ENCODE assay signal across 9 mouse cellular contexts in the genomic region with DNA sequence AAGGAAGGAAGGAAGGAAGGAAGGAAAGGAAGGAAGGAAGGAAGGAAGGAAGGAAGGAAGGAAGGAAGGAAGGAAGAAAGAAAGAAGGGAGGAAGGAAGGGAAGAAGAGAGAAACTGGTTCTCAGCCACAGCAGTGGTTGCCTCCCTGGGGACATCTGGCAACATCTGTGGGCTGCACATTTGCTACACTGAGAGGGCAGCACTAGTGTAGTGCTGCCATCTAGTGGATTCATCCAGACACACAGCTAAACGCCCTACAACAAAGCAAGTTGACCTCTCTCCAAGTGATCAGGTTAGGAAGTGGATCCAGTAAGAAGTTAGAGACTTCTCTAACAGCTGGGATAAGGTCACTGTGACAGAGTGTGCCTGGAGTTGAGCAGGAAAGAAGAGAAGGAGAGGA. TPM values are rescaled to one million over a fixed set of nuclear protein-coding genes. Genes with fewer than 3 reads are reported as not detected.
A peak's percentile ranks its signal among the peaks of the same experiment; 100 is the strongest.
DNase-seq lines count a peak whose midpoint lies in the region; ATAC-seq lines count a peak whose summit lies in the region.
"Had no signal": no experiment of that assay in that cellular context is flagged by ENCODE, and none has a peak within 500 bp of the region (broad histone marks: within the 10 kb centered on the region; RNA-seq: fewer than 3 reads in every experiment).

No protein-coding gene starts in this region.

- WGBS in intestine, embryonic 14.5 days = 0% methylated on average over 1 of the region's 1 CpGs
- WGBS in intestine, embryonic 15.5 days = 0% methylated on average over 1 of the region's 1 CpGs

- H3K27ac ChIP-seq in intestine, embryonic 14.5 days (ENCODE audit: low read depth) = no peak overlapping the region
- no peak overlapping the region for H3K27ac ChIP-seq in intestine, embryonic 15.5 days
- H3K27ac ChIP-seq: limb, embryonic 15.5 days had no signal

- no peak overlapping the region for H3K4me2 ChIP-seq in intestine, embryonic 14.5 days (ENCODE audit: low read length)
- no peak overlapping the region for H3K4me2 ChIP-seq in intestine, embryonic 15.5 days (replicated peaks)
- H3K4me2 ChIP-seq: limb, embryonic 15.5 days had no signal

- H3K4me1 ChIP-seq in intestine, embryonic 14.5 days (replicated peaks; ENCODE audit: control insufficient read depth, insufficient read depth, low read length) = no peaks in the 10 kb centered on the region
- H3K4me1 ChIP-seq in intestine, embryonic 15.5 days (replicated peaks) = peaks cover 2% of the 10 kb centered on the region; the same call in 1 of the 2 replicates
- H3K4me1 ChIP-seq: limb, embryonic 15.5 days had no signal

- H3K36me3 ChIP-seq in intestine, embryonic 14.5 days (ENCODE audit: control insufficient read depth, insufficient read depth, low read length) = no peaks in the 10 kb centered on the region
- no peaks in the 10 kb centered on the region for H3K36me3 ChIP-seq in intestine, embryonic 15.5 days
- H3K36me3 ChIP-seq: limb, embryonic 15.5 days had no signal

- H3K9me3 ChIP-seq in intestine, embryonic 14.5 days (ENCODE audit: control insufficient read depth, low read length) = no peaks in the 10 kb centered on the region
- H3K9me3 ChIP-seq in intestine, embryonic 15.5 days = no peaks in the 10 kb centered on the region
- H3K9me3 ChIP-seq: limb, embryonic 15.5 days had no signal

- H3K27me3 ChIP-seq in intestine, embryonic 14.5 days (replicated peaks; ENCODE audit: control insufficient read depth, insufficient read depth, low read length) = 0 out of 2 replicates have a peak, but pooled peaks cover 4% of the 10 kb centered on the region
- H3K27me3 ChIP-seq in intestine, embryonic 15.5 days (replicated peaks) = peaks cover 4% of the 10 kb centered on the region; the same call in 1 of the 2 replicates

- H3K4me3 ChIP-seq in intestine, embryonic 14.5 days (ENCODE audit: low read depth, low read length) = no peak overlapping the region
- H3K4me3 ChIP-seq in intestine, embryonic 15.5 days (replicated peaks) = no peak overlapping the region
- H3K4me3 ChIP-seq: limb, embryonic 15.5 days had no signal

- ATAC-seq in intestine, embryonic 14.5 days (replicated peaks; ENCODE audit: low FRiP score, low TSS enrichment, low read depth) = no peak
- ATAC-seq in intestine, embryonic 15.5 days = no peak

- no peak overlapping the region for H3K9ac ChIP-seq in intestine, embryonic 14.5 days (ENCODE audit: low read length)
- no peak overlapping the region for H3K9ac ChIP-seq in intestine, embryonic 15.5 days
- H3K9ac ChIP-seq: limb, embryonic 15.5 days had no signal

- DNase-seq in intestine, embryonic 14.5 days (ENCODE audit: low spot score) = peak; percentile 74
- peak; percentile 92 for DNase-seq in MN1 (ENCODE audit: low spot score)
- peak; percentile 57 to 68 for DNase-seq in cerebellum, postnatal 14 days
- peak; percentile 64 for DNase-seq in gastrocnemius, postnatal 10 days
- peak; percentile 70 for DNase-seq in kidney, postnatal 14 days
- peak; percentile 83 for DNase-seq in lung, postnatal 36 days
- DNase-seq in spleen, postnatal 36 days (ENCODE audit: low spot score in 2 of 2) = peak; percentile 33 to 40

RNA-seq across cellular contexts. Expression of a gene that starts 7.7 kb away (rescaled TPM):
- 0.72 and 1.5 TPM in 2 replicates for polyA plus RNA-seq in intestine, embryonic 14.5 days (2014; fragmentation: Nextera tagmentation; extraction: Ambion mirVana)
- 0.75 and 1.1 TPM in 2 replicates for polyA plus RNA-seq in intestine, embryonic 15.5 days (2015; fragmentation: Nextera tagmentation; extraction: Ambion mirVana)
- total RNA-seq in gastrocnemius, postnatal 10 days (2021) = under 1 TPM in 1 of 2 experiments, not detected in 1; 0.23 TPM

RNA-seq across cellular contexts. Expression of a gene that starts 27.2 kb away (rescaled TPM):
- 9.2 and 10.4 TPM in 2 replicates for polyA plus RNA-seq in intestine, embryonic 14.5 days (2014; fragmentation: Nextera tagmentation; extraction: Ambion mirVana)
- 4.9 and 5.0 TPM in 2 replicates for polyA plus RNA-seq in intestine, embryonic 15.5 days (2015; fragmentation: Nextera tagmentation; extraction: Ambion mirVana)
- total RNA-seq in gastrocnemius, postnatal 10 days (2021) = 1 to 10 TPM; 2.8 to 3.9 TPM

RNA-seq across cellular contexts. Expression of a gene that starts 34.6 kb away (rescaled TPM):
- polyA plus RNA-seq in intestine, embryonic 14.5 days (2014; fragmentation: Nextera tagmentation; extraction: Ambion mirVana) = 66.3 and 75.7 TPM in 2 replicates
- 58.1 and 63.0 TPM in 2 replicates for polyA plus RNA-seq in intestine, embryonic 15.5 days (2015; fragmentation: Nextera tagmentation; extraction: Ambion mirVana)
- total RNA-seq in gastrocnemius, postnatal 10 days (2021) = 10 to 100 TPM; 20.3 to 24.3 TPM

RNA-seq across cellular contexts. Expression of a gene that starts 39.3 kb away (rescaled TPM):
- 0.23 and 0.32 TPM in 2 replicates for polyA plus RNA-seq in intestine, embryonic 14.5 days (2014; fragmentation: Nextera tagmentation; extraction: Ambion mirVana)
- polyA plus RNA-seq in intestine, embryonic 15.5 days (2015; fragmentation: Nextera tagmentation; extraction: Ambion mirVana) = 0.61 and 0.64 TPM in 2 replicates
- 1 to 10 TPM in 1 of 2 experiments, under 1 TPM in 1; 0.14 to 1.3 TPM for total RNA-seq in gastrocnemius, postnatal 10 days (2021)

Comparison
In these comparisons a context has a peak if more than half of its experiments do, and no peak if none do; other contexts are left out.
1. DNase-seq: peak in every context shown above with its lines; median percentile 92 in MN1; 83 in lung, postnatal 36 days; 74 in intestine, embryonic 14.5 days; 70 in kidney, postnatal 14 days; 64 in gastrocnemius, postnatal 10 days; 62 in cerebellum, postnatal 14 days; 36 in spleen, postnatal 36 days.